Mouse (Mus musculus): ENCODE results near the gene Ccne1.
"Not testable (repeated sequence)": the region's sequence is repeated elsewhere in the genome, so short reads cannot be mapped to it uniquely, and the experiment has no call there.

The Ccne1 gene

DNA sequence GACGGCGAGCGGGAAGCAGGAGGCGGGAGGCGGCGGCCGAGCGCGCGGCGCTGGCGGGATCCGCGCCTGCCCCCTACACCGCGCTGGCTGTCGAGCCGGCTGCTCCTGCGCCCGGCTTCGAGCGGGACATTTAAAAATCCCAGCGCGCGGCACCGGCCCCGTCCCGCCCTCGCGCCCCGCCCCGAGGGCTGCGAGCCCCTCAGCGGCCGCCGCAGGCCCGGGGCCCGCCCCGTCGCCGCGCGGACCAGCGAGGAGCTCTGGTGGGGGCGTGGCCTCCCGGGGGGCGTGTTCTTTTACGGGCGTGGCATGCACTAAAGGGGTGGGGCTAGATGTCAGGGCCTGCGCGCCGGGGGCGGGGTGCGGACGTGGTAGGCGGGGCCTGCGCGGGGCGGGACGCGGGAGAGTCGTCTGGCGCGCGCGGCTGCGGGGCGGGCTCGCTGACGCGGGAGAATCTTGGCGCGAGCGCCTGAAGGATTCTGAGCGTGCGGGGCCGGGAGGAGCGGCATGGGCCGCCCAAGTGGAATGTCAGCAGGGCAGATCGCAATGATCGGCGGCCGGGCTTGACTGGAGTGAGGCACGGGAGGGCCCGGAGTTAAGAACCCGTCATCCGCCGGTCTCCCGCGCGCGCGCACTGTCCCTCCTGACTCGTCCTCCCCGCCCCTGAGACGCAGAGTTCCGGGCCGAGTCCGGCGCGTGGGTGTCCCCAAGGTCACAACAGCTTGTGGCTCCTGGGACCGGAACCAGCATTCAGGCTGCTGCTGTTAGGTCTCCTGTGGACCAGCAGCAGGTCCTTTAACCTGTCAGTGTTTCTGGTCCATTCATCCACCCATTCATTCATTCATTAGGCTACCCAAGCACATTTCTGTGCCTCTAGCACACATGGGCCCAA is at the start of gene Ccne1:
Ccne1 (minus strand) TSS at position 164 of the 889 bp plus-strand sequence.
- DNase-seq (ENCODE audit: low read depth), result peak; percentile 89

DNA sequence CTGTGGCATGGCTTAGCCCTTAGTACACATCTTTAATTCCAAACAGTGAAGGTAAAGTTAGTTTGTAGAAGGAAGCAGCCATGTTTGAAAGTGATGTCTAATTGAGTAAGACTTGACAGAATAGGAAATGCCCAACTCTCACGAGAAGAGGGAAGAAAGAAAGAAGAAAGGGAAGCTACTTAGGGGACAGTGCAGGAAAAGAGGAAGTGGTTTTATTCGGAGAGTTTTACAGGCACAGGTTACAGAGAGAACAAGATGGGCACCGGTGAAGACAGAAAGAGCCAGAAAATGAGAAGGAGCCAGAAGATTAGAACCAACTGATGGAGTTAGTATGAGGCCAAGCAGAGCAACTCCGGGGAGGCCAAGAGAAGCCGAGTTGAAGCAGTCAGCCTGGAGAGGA is 48.5 kb upstream of the Ccne1 start:
- DNase-seq (ENCODE audit: low read depth), result no peak

DNA sequence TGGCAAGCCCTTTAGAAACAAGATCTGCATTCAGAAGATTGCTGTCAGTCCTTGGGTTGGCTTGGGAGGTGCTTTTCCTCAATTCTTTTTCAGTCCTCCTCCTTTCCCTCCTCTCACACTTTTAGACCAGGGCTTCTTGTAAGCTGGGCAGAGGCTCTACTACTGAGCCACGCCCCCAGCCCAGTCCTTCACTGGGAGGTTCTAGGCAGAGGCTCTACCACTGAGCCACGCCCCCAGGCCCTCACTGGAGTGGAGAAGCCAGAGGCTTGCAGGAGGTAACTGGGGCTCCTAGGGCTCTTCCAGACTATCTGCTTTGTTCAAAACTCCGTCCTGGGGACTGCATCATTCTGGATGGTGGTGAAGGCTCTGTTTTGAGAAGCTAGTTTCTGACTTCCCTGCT is 45.2 kb upstream of the Ccne1 start:
- no peak for DNase-seq (ENCODE audit: low read depth)

DNA sequence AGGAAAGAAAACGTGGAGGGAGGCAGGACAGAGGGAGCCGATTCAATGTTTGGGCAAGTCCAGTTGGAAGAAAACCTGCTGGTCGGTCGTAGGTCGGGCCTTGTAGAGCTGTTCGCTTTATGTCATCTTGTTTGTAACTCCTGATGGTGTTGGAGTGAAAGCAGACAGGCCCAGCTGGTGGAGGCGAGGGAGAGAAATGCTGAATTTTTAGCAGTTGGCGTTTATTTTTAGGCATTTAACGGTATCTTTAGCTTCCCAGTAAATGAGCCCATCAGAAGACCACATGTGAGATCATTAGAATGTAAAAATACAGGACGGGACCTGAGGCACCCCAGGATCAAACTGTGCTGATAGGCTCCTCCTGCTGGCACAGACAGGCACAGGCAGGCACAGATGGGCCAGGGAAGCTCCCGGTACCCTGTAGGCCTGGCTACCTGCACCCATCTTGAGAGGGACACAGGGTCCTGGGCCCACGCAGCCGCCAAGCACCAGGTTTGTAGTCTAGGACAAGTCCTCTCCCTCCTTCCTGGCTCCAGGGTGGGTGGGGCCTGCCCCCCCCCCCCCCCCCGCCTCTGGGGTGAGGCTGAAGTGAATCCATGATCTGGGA is 44.5 kb upstream of the Ccne1 start:
- no peak for DNase-seq (ENCODE audit: low read depth)

DNA sequence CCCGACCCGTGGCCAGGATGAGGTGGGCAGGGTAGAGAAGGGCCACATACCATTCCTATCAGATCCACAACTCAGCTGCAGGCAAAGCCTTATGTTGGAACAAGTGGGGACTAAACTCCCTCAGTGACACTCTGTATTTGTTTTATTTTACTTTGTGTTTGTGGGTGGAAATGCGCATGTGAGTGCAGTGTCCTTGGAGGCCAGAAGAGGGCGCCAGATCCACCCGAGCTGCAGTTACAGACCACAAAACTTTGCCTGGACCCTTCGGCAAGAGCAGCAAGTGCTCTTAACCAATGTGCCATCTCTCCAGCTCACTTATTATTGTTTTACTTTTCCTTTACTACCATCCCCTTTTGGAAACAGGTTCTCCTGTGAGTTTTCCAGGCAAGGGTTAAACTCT is 40.1 kb upstream of the Ccne1 start:
- DNase-seq (ENCODE audit: low read depth), result no peak

DNA sequence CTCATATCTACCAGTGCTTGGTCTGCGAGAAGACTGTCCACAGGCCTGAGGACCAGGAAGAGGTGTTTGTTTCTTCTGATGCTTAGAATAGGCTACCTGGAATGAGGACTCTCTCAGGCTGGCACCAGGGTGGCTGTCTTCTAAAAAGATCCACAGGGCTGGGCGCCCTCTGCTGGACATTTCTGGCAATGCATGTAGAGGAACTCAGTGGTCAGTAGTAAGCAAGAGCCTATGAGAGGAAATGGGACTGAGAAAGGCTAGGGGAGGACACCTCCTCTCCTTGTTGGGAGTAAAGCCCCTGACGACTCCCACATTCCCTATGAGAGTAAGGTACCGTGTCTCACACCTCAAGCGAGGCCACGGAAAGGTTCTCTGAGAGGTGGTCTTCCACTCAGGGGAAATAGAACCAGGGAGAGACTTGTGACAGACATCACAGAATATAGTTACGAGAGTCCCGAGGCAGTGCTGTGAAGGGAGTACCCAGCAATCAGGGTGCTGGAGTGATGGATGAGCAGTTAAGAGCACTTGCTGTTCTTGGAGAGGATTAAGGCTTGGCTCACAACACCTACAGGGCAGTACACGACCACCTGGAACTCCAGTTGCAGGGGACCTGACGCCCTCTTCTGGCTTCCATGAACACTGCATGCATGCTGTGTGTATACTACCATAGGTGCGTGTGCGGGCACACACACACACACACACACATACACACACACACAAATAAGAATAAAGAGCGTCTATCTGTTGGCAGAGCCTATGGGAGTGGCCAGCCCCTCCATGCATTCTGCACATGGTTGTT is 34.6 kb upstream of the Ccne1 start:
- peak; percentile 71 for DNase-seq (ENCODE audit: low read depth)

DNA sequence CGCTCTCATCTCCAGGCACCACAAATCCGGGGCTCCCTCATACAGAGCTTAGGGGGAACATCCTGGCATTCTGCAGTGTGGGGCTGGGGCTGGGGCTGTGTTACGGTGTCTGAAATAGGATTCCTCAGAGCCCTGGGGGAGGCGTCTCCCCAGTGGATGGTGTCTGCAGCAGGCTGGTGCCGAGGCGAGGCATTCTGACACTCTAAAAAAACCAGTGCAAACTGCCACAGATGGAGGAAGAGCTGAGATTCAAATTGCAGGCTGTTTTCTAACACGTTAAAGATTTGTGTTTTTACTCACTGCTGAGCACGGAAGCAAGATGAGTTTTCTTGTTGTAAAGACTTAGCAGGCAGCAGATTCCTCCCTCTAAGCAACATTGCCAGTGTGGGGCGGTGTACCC is 33.0 kb upstream of the Ccne1 start:
- no peak for DNase-seq (ENCODE audit: low read depth)

DNA sequence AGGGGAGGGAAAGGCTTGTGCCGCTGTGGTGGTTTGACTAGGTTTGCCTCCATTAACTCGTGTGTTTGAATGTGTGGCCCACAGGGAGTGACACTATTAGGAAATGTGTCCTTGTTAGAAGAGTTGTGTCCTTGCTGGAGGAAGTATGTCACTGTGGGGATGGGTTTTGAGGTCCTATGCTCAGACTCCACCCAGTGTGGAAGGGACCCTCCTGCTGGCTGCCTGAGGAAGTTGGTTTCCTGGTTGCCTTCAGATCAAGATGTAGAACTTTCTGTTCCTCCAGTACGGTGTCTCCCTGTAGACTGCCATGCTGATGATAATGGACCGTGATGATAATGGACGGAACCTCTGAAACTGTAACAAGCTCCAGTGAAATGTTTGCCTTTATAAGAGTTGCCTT is 27.1 kb upstream of the Ccne1 start:
- no peak for DNase-seq (ENCODE audit: low read depth)

DNA sequence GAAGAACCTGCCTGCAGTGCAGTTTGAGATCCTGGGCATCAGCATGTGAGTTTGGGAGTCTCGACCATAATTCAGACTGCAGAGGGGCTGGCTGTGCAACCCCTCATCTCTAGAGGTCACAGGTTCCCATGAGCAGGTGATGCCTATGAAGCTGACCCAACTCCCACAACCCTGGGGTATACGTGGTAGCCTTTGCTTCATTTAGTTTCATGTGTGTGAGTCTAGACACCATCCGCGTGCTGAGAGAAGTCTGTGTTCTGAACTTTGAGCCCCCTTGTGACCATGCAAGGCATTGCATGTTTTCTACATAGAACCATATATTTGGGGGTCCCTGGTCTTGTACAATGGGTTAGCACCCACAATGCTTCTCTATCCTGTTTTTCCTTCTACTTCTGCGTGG is 23.9 kb upstream of the Ccne1 start:
- DNase-seq (ENCODE audit: low read depth), result no peak

DNA sequence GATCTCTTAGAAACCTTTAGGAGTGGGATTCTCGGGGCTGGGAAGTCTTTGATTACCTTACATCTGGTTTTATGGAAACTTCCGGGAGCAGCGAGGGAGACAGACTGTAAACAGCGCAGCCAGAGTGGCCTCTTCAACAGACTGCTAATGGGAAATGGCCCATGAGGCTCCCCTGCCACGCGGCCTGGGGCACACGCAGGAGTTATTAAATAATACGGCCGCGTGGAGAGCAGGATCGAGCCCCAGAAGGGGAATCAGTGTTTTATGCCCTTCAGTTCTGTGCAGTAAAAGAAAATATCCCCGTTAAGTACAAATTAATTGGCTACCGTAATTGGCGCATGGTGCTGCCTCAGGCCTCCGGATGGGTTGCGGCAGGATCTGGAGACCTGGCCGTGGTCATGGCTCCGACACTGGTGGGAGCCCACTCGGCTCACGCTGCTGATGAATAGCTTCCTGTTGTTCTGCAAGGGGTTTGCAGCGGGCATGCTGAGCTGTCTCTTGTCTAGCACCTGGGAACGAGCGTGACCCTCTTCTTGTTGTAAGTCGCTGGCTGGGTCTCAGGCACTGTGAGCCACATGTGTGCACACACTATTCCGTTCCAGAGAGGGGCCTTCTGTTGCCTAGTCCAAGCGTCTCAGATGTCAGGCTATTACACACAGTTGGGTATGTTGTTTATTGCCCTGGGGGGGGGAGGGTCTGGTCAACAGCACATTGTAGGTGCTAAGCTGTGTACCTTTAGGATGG is 22.8 kb upstream of the Ccne1 start:
- no peak for DNase-seq (ENCODE audit: low read depth)

DNA sequence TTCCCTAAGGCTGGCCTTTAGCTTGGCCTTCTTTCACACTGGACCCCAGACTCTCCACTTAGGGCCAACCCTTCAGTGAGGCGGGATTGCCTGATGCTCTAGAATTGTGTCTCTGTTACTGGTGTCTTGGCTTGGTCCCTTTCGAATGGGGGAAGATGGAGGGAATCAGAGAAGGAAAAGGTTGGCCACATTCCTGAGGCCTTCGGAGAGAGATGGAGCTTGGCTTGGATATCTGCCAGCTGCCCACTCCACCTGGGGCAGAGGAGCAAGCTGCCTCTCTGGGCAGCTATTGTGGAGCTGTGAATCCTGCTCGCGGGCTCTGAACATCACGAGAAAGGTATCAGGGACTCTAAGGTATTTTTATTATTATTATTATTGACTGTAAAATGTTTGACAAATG is 22.2 kb upstream of the Ccne1 start:
- DNase-seq (ENCODE audit: low read depth), result no peak

DNA sequence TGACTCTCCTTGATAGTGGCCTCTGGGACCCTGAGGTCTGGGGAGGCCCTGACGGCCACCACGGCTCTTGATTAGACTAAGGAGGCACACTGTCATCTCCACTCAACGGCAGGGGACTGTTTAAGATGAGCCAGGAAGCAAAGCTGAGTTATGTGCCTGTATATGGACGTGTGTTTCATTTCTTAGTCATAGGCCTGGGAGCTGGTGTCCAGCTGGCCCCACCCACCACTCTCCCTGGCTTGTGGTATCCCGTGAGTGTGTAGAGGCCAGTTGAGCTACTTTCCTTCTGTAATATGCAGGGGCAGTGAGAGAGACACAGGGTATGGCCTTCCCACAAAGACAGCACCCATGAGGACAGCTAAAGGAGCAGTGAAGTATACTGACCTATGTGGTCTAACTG is 20.9 kb upstream of the Ccne1 start:
- DNase-seq (ENCODE audit: low read depth), result not testable (repeated sequence)

DNA sequence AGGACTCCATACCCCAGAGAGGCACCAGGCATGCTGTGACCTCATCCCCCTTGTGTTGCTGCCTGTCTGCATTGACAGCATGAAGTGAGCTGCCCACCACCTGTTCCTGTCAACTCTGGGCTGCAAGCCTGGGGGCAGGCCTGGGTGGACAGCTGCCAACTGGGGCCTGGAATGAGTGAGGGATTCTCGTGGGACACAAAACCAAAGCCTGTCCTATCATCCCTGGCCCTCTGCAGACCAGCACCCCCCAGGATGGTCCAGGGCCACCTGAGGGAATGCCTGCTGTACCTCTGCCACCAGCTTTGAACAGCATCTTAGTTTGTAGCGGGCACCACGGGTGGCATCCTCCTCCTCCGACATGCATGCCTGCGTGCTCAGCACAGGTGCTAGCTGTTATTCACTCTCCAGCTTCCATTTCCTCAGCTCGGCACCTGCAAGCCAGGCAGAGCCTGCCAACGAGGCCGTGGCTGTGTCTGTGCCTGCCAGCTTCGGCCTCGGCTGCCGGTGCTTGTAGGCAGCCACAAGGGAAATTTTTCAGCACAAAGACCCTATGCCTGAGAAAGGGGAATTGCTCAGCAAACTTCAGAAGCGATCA is 18.3 kb upstream of the Ccne1 start:
- DNase-seq (ENCODE audit: low read depth), result no peak

DNA sequence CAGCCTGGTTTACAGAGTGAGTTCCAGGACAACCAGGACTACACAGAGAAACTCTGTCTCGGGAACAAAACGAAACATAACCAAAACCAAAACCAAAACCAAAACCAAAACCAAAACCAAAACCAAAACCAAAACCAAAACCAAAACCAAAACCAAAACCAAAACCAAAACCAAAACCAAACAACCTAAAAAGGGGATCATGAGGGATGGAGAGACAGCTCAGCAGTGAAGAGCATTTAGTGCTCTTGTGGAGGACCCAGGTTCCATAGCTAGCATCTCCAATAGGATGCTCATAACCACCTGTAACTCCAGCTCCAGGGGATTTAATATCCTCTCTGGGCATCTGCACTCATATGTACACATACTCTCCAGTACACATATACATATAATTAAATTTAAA is 16.8 kb upstream of the Ccne1 start:
- DNase-seq (ENCODE audit: low read depth), result not testable (repeated sequence)

DNA sequence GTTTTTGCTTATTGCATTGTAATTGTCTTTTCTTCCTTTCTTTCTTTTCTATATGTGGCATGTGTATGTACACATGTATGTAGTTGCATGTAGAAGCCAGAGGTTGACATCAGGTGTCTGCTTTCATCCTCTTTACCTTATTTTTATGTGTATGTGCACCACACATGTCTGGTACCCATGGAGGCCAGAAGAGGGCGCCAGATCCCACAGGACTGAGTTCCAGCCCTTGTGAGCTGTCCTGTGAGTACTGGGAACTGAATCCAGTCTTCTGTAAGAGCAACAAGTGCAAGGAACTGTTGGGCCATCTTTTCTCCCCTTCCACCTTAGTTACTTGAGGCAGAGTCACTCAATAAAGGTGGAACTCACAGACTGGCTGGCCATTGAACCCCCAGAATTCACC is 11.3 kb upstream of the Ccne1 start:
- DNase-seq (ENCODE audit: low read depth), result no peak

DNA sequence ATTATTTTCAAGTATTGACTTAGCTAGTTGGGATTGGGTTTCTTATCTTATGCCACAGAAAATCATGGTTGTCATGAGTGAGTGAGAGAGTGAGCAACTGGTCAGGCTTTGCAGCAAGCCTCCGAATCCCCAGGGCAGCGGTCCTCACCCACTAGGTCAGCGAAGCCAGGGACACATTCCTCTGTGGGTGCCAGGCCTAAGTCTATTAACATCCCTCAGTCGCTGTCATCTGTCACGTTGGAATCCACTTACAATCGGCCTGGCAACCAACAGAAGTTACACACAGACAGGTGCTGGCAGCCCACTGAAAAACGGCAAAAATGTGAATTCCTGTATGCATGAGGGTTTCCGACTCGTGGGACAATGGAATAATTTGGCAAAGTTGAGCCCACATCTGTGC is 5.1 kb upstream of the Ccne1 start:
- DNase-seq (ENCODE audit: low read depth), result no peak

DNA sequence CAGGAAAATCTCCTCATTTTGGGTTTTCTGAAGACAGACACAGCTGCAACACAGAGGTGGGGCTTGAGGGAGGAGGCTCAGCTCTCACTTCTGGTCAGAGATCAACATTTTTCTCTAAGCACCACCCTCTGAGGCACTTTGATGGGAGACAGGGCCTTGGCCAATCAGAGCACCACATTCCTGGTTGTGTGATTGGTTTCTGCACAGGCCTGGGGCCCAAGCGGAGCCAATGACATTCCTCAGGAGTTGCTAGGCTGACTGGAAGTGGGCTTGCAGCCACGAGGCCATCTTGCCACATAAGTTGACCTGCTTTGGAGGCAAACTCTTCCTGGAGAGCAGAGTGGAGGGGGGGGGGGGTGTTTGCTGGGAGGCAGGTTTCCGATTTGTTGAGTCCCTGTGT is 4.7 kb upstream of the Ccne1 start:
- no peak for DNase-seq (ENCODE audit: low read depth)

DNA sequence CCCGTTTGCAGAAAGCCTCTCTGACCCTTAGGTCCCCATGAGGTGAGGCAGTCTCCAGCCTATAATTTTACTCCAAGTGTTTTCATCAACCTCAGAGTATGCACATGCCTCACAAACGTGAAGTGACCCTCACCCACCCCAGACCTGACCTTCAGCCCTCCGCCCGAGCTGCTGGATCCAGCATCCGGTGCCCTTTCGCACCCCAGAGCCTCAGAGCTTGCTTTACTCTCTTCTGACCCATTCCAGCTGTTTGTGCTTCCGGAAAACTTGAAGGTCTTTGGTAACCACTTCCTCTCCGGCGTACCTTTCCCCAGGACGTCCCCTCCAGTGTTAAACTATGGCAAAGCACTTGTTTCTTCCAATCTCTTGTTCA is 912 bp upstream of the Ccne1 start:
- no peak for DNase-seq (ENCODE audit: low read depth)

DNA sequence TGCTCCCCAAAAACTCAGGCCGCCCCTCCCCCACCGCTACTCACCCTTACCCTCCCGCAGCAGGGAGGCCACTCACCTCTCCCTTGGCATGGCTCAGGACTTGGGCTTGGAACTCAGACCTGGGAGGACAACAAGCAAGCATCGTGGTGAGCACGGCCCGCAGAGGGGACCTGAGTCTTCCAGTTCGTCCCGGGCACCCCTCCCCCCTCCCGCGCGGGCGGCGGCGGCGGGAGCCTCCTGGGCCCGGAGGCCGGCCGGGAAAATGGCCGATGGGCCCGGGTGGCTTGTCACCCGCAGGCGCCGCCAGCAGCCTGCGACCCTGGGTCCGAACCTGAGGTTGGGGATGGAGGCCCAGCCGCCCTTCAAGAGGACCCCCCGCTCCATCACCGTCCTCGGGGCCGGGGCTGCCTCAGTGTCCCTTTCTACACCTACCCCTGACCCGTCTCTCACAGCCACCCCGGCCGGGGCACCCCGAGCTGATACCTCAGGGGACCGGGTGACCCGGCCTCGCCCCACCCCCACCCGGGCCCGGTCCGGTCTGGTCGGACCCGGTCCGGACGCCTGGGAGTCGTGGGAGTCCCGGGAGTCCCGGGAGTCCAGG is 523 bp downstream of the Ccne1 start:
- no peak for DNase-seq (ENCODE audit: low read depth)

DNA sequence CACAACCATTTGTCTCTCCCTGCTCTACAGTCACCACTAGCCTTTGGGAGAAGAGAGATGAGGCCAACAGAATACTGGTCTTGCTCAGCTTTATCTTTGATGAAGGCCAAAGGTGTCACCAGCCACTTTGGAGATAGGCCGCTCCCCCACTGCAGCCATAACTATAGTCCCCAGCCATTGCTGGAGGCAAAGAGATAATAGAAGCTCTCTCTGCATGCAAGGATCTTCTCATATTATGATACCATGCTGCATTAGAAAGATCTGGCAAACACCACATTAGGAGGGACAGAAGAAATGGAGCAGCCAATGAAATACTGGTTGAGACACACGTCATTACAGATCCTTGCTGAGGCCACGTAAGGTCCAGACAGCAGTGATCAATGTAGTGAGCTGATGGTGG is 2.0 kb downstream of the Ccne1 start:
- peak; percentile 94 for DNase-seq (ENCODE audit: low read depth)

DNA sequence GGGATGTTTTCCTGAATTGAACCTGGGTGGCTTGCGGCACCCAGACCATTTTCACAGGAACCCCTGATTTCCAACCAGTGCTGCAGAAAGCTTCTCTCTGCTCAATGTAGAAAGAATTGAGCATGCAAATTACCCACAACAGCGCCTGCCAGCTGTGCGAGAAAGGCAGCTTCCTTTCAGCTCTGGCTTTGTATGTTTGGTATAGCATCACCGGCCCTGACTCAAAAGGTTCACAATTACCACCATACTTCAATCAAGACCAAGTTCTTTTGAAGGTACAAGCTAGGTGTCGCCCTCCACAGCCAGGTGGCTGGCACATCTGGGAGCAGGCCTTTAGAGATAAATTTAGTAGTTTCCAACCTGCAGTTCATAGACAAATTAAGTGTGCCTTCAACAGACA is 3.2 kb downstream of the Ccne1 start:
- no peak for DNase-seq (ENCODE audit: low read depth)

DNA sequence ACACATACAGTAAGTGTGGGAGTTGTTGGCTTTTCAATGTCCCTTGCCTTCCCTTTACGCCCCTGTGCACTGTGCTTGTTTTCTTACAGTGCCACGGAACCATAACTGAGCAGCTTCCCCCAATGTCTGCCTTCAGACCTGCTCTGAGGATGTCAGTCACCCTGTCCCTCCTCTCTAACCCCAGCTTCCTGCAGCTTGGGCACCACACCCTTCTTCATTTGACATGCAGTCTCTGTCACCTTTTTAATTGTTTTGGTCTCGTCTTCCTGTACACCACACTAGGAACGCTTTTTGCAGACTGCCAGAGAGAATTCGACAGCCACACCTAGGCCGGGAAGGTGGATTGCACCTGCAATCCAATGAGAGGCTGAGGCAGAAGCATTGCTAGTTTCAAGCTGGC is 13.0 kb downstream of the Ccne1 start:
- no peak for DNase-seq (ENCODE audit: low read depth)

Data from c-Kit-positive CD71-positive TER-119-negative erythroid progenitor cells, embryonic 14.5 days (primary cell).